Mouse (Mus musculus) spleen, adult 2 months (tissue): Measurements from ENCODE around the gene Grap2.

Source experiments
- CTCF ChIP-seq: fragments of 200-500 bp; IDR thresholded peaks from 2 replicates; pipeline ENCODE4 v1.5.1; 2011; ENCODE audit warnings: mild to moderate bottlenecking, inconsistent platforms; ENCODE audit not compliant: insufficient read depth, insufficient read length, insufficient replicate concordance; ENCODE audit errors: extremely low read depth
- POLR2A ChIP-seq: fragments of 200-500 bp; IDR thresholded peaks from 2 replicates; pipeline ENCODE4 v1.6.1; 2011; ENCODE audit warnings: low read depth, low read length, inconsistent platforms

- no peak for TF ChIP-seq CTCF
- no peak for TF ChIP-seq POLR2A
Measured at GRCm38 (mm10) chr15:80599213-80599750, 26.9 kb downstream of the Grap2 start.
